Mouse (Mus musculus) right cerebral cortex, postnatal 14 days (tissue): ENCODE results near the gene Fosb.

ENCODE experiments used
- DNase-seq: peaks from one replicate; pipeline ENCODE4 v3.0.0; 2022

Fosb gene

DNA sequence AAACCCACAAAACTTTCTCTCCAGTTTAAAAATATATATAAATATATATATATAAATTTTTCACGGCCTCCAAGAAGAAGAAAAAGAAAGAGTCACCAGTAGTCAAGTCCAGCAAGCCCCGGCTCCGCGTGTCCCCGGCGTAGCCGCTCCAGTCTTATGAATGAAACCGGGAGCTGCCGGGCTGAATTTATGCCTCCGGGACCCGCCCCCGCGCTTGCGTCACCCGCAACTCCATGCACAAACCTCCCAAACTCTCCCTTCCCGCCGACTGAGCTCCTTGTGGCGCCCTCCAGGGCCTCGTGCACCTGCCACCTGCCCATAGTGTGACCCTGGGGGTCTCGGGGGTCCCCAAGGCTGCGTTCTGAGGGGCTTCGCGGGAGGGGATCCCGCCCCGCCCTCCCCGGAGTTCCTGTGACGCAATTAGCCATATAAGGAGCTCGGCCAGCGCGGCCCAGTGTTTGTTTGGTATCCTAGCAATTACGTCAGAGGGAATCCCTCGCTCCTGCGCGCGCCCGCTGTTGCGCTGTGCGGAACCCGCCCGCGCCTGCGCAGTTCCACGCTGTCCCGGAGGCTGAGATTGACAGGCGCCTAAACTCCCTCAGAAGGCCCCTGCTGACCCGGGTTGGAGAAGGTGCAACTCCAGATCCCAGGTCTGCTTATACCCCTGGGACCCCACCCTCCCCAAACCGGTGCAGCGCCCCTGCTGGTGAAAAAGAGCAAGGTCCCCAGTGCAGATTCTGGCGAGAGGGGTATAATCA lies at the start of gene Fosb:
TSS of gene Fosb (minus strand) at position 168 of the 758 bp plus-strand sequence.
- DNase-seq = peak; percentile 96

DNA sequence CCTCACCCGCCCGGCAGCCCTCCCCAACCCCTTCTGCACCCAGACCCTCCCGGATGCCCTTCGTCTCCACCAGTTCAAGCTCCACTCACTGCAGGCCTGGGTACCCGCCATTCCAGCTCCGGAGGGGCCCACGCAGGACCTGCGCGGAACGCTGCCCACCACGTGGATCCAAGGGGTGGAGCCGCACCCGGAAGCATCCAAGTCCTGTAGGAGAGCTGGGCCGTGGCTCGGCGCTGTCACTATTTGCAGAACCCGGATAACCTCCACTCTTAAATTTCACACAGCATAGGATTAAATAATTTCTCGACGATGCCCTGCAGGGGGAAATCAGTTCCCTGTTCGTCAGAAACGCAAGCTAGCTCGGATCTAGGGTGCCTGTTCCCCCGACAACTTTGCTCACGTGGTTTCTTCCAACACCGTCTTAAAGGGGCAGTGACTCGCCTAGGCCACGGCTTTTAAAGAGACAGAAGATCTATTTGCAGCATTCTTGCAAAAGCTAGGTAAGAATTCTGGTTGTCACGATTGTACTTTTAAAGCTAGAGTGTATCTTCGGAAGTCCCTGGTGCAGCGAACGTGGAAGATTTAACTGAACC lies 49.5 kb upstream of the Fosb start, which contains the start of the genes Cd3eap and Ppp1r13l:
TSS of gene Cd3eap (minus strand) at position 185 of the 593 bp plus-strand sequence.
TSS of gene Ppp1r13l (plus strand) at position 451 of the 593 bp plus-strand sequence.
- peak; percentile 91 for DNase-seq

DNA sequence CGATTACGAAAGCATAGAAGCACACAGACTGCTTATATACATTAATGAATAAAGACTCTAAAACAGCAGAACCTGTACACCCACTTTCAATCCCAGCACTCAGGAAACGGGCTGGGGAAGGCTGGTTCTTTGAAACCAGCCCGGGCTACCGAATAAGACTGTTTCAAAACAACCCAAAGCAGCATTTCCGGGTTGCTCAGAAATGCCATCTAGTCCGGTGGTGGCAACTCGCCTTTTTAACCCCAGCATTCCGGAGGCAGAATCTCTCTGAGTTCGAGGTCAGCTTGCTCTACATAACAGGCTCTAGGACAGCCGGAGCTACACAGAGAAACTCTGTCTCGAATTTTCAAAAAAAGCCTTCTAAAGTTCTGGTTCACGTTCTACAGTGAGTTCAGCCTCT lies 48.8 kb upstream of the Fosb start:
- DNase-seq = no peak

DNA sequence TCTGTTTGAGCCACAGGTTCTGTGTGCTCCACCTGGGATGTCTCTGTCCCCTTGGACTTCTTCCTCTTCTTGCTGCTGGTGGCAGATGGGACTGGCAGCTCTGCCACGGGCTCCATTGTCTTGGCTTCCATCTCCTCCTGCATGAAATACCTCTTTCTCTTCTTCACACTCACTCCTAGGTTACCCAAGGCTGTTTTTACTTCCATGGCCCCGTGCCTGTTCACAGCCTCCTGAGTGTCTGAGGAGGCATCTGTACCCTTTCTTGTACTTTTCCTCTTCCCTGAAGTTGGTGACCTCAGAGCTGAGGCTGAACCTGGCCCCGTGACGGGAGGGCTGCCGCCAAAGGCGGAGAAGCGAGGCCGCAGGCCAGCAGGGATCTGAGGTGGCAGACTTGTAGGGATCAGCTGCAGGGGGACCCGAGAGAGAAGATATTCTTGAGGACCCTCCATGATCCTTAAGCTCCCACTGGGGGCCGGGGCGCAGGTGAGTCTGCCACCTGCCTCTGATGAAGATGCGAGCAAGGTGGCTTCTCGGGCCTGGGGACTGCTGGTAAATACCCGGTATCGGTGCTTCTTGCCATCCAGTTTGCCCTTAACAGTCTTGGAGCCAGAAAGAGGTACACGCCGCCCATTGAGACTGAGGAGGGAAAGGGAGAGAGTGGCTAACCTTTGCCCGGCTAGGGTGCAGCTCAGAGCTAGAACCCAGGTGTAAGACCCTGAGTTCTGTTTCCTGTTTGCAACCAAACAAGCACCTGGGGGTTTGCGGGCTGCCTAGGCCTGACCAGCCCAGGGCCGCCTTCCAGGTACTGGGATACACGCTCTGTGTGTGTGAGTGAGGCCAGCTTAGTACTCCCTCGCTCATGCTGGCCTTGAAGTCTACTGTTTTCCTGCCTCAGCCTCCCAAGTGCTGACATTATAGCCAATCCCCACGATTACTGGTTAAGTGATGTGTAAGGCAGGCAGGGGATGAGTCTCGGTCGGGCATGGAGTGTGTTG lies 47.8 kb upstream of the Fosb start:
- no peak for DNase-seq

DNA sequence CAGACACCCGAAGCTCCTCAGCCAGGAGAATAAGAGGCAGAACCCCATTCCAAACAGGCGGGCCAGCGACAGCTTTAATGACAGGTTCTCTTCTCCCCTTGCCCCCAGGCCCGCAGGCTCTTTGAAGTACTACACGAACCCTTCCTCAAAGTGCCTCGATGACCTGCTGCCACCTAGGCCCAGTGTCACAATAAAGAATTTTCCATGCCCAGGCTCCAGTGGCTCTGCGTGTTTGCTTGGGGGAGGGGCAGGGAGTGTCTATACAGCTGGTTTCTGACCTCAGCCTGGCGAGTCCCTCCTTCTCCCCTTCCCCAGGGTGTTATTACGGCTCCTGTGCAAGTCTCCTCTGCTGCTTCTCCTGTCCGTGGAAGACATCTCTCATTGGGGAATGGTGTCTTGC lies 46.5 kb upstream of the Fosb start:
- DNase-seq = no peak

DNA sequence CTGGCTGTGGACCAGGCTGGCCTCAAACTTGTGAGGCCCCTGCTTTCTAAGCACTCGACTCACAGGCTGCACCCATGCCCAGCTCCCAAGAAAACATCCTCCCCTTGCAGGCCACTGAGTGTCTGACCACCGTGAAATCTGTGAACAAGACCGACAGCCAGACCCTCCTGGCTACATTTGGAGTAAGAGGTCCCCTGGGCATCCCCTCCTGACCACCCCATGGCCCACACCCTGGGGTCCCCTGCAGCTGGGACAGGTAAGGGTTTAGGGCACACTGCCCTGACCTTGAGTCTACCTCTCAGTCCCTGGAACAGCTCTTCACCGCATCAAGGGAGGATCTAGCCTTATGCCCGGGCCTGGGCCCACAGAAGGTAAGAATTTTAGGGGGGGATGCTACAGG lies 45.1 kb upstream of the Fosb start:
- DNase-seq = no peak

DNA sequence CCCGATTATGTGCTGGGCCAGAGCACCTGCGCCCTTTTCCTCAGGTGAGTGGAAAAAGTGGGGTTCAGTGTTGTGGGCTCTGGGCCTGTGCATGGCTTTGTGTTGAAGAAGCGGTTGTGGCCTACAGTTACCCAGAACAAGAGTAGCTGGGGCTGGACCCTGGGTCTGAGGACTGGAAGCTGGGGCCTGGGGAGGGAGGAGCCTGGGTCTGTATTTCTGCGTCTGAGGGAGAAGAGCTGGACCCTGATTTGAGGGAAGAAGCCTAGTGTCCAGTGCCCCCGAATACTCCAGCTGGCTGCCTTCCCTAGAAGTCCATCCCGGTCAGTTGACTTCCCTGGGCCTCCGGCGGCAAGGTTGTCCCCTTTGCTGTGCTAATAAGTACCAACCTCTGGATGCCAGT lies 40.4 kb upstream of the Fosb start:
- no peak for DNase-seq

DNA sequence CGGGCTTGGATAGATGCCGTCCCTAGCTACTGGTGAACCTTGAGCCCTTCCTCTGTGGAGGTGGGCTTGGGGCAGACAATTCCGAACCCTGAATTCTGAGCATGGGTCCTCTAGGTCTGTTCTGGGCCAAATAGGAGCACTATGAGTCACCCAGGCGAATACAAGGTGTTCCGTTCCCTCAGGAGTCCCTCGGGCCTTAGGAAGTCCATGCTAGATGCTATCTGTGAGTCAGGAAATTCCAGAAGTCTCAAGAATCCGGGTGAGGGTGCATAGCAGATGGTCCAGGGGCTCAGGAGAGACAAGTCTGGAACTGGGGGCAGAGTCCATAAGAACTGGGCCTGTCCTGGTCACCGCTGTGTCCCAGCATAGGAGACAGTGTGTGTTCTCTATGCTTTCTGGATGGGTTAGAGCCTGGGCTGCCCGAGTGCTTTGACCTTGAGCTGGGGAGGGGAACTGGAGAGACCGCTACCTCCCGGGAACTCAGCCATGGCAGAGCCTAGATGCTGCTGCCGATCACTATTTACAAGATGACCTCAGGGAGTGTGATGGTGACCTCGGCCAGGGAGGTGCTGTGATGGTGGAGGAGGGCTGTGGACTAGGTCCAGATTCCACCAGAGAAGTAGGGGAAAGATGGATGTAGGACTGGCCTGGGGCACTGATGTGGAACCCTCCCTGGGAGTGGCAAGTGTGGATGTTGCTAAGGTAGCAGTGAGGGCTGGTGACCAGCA lies 39.5 kb upstream of the Fosb start:
- no peak for DNase-seq

DNA sequence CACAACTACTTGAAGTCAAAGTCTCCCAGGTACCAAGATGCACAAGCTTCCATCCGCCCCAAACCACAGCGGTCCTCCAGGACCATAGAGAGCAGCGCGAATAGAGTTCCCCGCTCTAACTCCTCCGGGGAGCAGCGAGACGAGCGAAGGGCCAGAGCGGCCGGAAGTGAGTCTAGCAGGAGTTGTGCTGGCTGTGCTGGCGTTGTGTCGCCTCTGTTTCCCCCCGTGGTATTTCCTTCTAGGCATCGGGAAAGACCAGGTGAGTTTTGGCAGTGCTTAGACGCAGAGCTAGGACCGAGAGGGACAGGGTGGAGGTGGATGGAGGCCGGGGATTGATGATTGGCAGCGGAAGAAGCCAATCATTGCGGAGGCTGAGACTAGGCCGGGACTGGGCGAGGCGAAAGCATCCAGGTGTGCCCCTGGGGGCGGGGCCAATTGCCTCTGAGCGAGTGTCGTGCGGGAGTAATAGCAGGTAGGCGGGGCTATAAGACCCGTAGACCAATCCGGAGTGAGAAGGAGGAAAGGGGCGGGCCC lies 35.2 kb upstream of the Fosb start:
- peak; percentile 92 for DNase-seq

DNA sequence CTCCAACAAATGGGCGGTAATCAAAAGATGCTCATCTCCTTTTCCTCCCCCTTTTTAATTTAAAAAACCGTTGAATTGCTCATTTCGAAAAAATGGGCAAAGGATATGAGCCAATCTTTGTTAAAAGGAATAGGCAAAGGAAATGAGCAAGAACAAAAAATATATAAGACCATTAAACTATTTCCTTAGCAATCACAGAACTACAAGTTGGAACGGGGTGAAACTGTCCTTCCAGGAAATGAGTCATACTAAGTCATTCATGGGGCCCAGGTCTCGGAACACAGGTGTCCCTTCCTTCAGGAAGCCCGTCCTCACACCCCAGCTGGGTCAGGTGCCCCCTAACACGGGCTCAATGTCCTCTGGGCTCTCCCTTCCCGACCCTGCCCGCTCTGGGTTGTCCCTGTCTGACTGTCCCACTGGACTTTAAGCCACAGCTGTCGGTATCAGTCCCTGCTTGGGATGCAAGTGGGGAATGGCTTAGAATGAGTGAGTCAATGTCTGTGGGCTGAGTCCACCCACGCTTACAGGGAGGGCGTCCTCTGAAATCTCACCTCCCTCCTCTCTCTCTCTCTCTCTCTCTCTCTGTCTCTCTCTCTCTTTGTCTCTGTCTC lies 34.5 kb upstream of the Fosb start, which contains the start of gene Ercc1:
TSS of gene Ercc1 (plus strand) at position 542 of the 611 bp plus-strand sequence.
- DNase-seq = no peak

DNA sequence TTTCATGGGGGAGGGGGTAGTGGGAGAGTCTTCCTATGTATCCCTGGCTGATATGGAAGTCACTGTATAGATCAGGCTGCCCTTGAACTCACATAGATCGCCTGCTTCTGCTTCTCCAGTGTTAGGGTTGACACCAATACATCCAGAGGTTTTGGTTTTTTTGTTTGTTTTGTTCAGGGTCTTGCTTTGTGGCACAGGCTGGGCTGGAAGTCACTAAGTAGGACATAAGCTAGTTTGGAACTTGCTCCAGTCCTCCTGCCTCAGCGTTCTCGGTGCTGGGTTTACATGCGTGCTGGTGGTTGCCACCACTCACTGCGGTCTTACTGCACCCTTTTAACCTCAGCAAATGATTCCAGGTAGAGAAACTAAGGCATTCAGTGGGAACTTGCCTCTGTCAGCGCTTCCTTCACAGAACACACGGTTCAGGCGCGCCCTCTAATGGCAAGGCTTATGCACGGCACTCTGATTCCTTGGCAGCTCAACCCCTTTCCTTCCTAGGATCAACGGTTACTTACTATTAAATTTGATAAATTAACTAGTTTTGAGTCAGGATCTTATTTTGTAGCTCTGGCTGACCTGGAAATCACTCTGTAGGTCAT lies 33.5 kb upstream of the Fosb start:
- peak; percentile 65 for DNase-seq

DNA sequence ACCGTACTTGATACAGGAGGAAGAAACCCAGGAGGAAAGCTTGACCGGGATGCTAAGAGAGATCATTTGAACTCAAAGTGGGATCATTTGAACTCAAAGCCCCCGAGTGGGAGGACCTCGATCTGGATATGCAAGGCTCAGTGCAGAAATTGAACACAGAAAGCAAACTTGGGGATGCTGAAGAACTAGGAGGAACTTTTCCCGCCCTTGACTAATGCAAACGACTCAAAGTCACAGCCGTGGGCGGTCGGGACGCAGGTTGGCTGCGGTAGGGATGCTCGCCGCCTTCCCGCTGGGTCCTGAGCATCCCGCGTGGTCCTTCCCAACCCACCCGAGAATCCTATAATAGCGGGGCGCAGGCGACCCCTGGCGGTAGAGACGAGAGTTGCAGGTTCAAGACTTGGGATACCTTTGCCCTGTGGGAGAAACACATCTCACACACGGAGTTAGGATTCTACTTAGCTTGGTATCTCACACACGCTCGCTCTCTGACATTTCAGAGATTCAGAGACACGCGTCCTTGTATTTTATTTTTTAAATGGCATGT lies 32.7 kb upstream of the Fosb start:
- peak; percentile 89 for DNase-seq

DNA sequence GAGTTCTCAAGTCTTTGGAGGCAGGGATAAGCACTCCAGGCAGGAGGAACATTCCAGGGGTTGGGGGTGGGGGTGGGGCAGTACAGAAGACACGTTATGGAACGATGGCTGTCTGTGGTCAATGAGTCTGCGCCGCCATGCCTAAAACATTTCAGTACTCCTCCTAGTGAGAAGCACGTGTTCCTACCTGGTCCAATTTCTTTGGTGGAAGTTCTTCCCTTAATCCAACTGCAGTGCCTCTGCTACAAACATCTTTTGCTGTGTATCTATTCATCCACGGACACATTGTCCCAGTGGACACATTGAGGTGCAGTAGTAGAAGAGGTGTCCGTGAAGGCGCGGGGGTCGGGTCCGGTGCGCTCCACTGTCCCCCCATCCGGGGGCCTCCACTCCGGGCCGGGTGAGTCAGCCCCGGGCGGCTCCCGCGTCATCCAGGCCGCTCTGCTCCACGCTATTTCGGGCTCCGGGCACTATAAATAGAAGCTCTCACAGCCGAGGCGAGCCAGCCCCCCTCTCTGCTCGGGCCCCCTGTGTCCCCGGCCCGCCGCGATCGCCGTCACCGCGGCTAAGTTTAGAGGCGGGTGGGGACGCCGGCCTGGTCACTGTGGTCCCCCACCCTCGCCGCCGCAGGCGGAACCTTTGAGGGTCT lies 32.0 kb upstream of the Fosb start:
- DNase-seq = peak; percentile 67

DNA sequence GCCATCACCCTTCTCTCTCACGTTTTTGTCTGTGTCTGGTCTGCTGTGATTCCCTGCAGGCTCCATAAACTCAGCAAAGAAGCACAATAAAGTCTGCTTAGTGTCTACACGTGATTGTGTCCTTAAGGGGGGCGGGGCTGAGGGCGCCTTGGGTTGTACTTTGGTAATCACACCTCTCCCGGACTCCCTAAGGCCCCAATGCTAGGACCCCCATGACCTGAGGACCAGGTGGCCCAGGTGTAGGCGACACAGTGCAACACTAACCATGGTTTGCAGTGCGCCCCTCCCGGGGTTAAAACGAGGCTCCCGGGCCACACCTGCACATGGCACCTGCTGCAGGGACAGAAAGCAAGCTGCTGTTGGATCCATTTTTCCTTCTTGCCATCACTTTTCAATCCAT lies 31.4 kb upstream of the Fosb start:
- DNase-seq = no peak

DNA sequence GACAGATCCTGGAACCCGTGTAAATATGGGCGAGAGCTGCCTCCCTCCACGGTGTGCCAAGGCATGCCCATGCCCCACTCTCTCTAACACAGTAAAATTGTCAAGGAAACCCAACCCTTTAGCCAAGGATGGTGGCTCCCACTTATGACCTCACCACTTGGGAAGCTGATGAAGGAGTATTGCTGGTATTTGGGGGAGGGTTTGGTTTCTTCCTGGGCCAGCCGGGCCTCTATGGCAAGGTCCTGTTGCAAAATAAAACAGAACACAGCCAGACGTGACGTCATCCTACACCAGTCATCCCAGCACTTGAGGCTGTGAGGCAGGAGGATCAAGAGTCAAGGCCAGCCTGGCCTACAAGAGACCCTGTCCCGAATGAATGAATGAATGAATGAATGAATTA lies 28.7 kb upstream of the Fosb start:
- no peak for DNase-seq

DNA sequence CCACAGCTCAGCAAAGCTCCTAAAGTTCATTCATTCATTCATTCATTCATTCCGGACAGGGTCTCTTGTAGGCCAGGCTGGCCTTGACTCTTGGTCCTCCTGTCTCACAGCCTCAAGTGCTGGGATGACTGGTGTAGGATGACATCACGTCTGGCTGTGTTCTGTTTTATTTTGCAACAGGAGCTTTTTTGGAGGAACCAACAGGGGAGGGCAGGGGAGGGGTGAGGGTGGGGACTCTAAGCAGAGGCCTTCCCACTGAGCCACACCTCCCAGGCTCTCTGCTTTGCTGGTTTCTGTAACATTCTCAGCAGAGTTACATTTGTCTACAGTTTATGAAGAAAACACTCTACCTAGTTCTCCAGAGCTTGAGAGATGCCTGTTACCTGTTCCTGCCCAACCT lies 28.2 kb upstream of the Fosb start:
- DNase-seq = no peak

DNA sequence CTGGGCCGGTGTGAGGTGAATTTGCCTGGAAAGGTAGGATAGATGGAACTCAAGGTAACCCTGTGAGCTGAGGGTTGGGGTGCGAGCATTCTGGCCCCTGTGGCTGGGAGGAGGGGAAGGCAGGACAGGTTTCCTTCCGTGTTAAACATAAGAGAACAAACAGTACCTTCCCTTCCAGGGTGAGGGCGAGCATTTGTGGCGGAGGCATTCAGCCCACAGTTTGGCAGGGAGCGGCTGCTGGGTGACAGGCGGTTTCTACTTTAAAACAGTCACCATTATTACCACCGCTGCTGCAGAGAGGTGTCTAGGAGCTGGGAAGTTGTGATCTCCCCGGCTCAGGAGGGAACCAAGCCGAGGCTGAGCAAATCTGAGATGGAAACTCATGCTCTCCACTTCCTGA lies 27.3 kb upstream of the Fosb start:
- DNase-seq = no peak

DNA sequence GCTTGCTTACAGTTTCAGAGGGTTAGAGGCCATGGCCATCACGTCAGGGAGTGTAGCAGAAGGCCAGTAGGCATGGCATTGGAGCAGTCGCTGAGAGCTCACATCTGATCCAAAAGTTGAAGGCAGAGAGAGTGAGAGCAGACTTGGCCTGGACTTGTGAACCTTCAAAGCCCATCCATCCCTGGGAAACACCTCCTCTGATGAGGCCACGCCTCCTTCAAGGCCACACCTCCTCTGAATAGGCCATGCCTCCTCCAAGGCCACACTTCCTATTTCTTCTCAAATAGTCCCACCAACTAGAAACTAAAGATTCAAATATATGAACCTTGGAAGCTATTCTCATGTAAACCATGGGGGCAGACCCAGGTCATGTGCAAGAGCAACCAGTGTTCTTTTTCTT lies 25.7 kb upstream of the Fosb start:
- DNase-seq = no peak

DNA sequence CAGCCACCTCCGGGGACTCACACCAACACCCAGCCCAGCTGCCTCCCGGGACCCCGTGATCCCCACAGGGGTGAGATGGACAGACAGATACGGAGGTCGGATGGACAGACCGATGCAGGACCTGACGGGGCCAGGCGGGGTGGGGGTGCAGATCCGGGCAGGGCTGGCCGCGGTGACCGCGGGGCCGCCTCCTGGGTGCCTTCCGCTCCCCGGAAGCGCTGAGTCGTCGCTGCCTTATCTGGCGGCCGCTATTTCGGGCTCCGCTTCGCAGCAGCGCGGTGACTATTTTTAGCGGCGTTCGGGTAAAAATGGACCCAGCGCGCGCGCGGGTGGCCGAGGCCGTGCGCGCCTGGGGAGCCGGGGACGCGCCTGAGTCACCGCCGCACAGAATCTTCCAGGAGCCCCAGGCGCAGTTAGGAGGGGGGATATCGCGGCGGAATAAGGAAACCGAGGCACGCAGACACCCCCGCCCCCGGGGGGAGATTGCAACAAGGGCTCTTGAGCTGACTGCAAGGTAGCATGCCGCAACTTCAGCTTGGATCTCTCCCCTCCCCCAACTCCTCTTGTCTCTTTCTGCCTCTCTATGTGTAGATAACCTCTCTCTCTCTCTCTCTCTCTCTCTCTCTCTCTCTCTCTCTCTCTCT lies 23.0 kb upstream of the Fosb start:
- peak; percentile 88 for DNase-seq

DNA sequence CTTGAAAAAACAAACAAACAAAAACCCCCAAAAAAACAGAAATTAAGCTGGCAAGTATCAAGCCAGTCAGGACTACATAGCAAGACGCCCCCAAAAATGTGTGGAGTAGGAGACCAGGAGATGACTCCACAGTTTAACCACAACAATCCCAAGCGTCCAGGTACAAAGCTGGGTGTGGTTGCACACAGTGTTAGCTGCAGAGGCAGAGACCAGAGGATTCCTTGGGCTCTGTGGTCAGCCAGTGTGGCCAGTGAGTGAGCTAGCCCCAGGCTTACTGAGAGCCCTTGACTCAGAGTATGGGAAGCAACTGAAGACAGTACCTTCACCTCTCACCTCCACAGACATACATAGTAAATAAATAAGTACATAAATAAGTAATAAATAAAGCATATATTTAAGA lies 22.1 kb upstream of the Fosb start:
- no peak for DNase-seq
